Mouse (Mus musculus): ENCODE measurements at regions not wholly inside any gene's neighbourhood (a gene's known extent, or its start where the extent isn't known, plus 50 kb on each side); places are given as distances from the start of the nearest gene placed in this dataset.

GRCm38 (mm10) chr14:25017860-25018259 lies 441.1 kb upstream of the Zmiz1 start:
- DNase-seq (ENCODE audit: low read depth) = no peak

DNA sequence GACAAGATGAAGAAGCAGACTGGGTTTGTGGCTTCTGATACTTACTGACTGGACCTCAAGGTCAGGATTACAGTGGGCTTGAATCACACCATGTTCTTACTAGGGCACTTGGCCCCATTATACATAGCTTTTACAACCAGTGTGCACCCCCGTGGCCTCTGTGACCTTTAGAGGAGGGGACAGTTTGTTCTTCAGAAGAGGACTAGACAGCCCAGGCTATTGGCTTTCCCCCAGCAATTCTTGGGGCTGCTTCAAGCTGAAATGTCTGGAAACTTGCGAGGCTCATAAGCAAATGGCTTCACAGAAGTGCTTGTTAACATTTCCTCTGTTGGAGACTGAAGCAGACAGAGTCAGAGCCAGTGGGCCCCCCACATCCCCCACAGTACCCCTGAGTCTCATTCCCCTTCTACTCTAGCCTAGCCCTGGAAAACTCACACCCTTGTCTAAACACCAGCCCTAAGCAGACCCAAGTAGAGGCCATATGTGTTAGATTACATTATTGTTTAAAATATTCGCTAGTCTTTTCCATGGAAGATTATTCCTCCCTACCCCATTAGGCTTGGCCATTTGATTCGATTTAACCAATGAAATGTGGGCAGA lies 439.6 kb upstream of the Zmiz1 start:
- TF ChIP-seq CTCF (IDR thresholded peaks at IDR 0.05; ENCODE audit: borderline replicate concordance, extremely low read depth, insufficient read depth, insufficient read length) (no peak), POLR2A (IDR thresholded peaks at IDR 0.05; ENCODE audit: borderline replicate concordance, extremely low read depth, insufficient read depth, insufficient read length, poor library complexity, severe bottlenecking) (no peak)
- DNase-seq (ENCODE audit: low read depth) = no peak

More at GRCm38 (mm10) chr14:25017860-25018259, 441.1 kb upstream of the Zmiz1 start:
- TF ChIP-seq CTCF (IDR thresholded peaks at IDR 0.05; ENCODE audit: borderline replicate concordance, extremely low read depth, insufficient read depth, insufficient read length) (peak; percentile 51; the same call in 1 of the 2 replicates), POLR2A (IDR thresholded peaks at IDR 0.05; ENCODE audit: borderline replicate concordance, extremely low read depth, insufficient read depth, insufficient read length, poor library complexity, severe bottlenecking) (no peak)

DNA sequence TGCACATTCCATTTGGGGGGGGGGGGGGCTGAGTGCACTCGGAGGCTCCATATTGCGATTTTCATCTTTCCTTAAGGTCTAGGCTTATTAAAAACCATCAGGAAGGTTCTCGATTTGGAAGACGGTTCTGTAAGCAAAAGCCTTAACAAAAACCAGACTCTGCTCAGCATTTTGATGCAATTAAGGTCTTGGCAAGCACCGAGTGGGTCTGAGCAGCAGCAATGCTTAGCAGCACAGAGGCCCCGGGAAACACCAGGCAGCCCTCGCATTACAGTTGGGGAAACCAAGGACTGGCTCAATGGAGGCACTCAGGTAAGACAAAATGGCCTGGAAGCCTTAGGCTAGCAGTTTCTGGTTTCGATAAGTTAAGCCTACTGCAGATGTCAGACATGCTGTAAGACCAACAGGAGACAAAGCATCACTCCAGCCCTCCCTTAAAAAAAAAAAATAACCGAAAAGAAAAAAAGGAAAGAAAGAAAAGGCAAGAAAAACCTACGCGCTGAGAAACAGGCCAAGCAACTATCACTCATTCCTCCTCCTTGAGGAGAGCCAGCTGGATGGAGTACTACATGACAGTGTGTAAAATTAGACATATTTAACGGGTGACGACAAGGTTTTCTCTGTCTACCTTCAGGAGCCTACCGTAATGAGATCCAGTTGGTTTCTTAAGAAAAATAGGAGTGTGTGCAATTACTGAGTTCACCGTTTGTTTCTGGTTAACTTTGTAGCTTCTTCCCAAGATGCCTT lies 436.3 kb upstream of the Zmiz1 start:
- peak; percentile 53 for DNase-seq (ENCODE audit: low read depth)
- TF ChIP-seq CTCF (IDR thresholded peaks at IDR 0.05; ENCODE audit: borderline replicate concordance, extremely low read depth, insufficient read depth, insufficient read length) (no peak), POLR2A (IDR thresholded peaks at IDR 0.05; ENCODE audit: borderline replicate concordance, extremely low read depth, insufficient read depth, insufficient read length, poor library complexity, severe bottlenecking) (no peak)

DNA sequence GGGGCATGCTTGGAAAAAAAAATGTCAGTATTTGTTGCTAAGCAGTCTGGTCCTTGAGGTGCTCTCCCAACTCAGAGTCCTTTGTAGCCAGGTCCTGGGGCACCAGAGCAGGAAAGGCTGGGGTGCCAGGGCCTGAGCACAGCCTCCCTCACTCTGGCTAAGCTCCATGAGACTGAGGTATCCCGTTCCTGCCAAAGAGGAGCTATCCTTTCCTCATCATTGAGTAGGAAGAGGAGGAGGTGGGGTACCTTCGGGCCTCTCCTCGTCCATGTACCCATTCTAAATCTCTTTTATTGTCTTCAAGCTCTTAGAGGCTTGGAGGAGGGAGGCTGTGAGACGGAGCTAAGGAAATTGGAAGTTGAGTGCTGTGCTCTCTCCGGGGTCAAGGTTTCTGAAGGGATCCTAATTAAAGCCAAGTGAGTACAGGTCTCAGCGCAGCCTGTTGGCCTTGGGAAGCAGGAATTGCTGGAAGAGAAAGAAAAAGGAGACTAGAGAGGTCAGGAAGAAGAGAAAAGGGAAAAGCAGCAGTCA lies 435.6 kb upstream of the Zmiz1 start:
- TF ChIP-seq POLR2A (IDR thresholded peaks at IDR 0.05; ENCODE audit: borderline replicate concordance, extremely low read depth, insufficient read depth, insufficient read length, poor library complexity, severe bottlenecking) (no peak), CTCF (IDR thresholded peaks at IDR 0.05; ENCODE audit: borderline replicate concordance, extremely low read depth, insufficient read depth, insufficient read length) (no peak)
- no peak for DNase-seq (ENCODE audit: low read depth)

DNA sequence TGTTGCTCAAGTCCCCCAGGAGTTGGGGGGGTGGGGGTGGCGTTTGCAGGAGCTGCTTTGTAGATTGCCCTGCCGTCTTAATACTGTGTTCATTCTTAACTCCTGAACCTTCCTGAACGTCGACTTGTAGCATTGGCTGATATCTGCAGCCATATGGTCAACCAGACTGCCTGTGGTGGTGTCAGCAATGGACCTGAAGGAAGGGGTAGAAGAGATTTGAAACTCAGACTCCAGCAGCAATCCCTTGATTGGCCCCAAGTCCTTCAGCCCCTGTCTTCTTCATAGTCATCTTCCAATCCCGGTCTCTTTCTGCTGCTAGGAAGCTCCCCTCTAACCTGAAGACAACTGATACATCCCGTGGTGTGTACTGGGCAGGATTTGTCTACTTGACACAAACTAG lies 433.9 kb upstream of the Zmiz1 start:
- DNase-seq (ENCODE audit: low read depth) = no peak
- no peak for TF ChIP-seq CTCF (IDR thresholded peaks at IDR 0.05; ENCODE audit: borderline replicate concordance, extremely low read depth, insufficient read depth, insufficient read length)
- TF ChIP-seq POLR2A (IDR thresholded peaks at IDR 0.05; ENCODE audit: borderline replicate concordance, extremely low read depth, insufficient read depth, insufficient read length, poor library complexity, severe bottlenecking) = no peak

GRCm38 (mm10) chr14:25027076-25027475 lies 431.9 kb upstream of the Zmiz1 start:
- TF ChIP-seq POLR2A (IDR thresholded peaks at IDR 0.05; ENCODE audit: borderline replicate concordance, extremely low read depth, insufficient read depth, insufficient read length, poor library complexity, severe bottlenecking) = no peak
- TF ChIP-seq CTCF (IDR thresholded peaks at IDR 0.05; ENCODE audit: borderline replicate concordance, extremely low read depth, insufficient read depth, insufficient read length) = no peak

DNA sequence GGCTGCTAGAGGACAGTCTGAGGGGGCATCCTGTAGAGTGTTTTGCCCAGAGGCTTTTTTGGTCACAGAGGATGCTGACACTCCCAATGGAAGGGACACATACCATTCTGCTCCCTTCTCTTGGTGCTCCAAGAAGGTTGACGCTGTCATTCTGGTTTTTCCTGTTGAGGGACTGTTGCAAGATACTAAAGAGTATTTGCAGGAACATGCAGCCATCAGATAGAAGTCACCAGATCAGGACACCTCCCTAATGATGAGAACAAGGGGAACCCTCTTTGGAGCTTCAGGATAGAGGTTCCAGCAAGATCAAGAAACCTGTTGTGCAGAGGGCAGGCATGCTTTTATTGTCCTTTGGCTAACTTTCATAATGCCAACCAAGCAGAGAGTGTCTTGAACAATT lies 431.1 kb upstream of the Zmiz1 start:
- DNase-seq (ENCODE audit: low read depth) = no peak
- TF ChIP-seq POLR2A (IDR thresholded peaks at IDR 0.05; ENCODE audit: borderline replicate concordance, extremely low read depth, insufficient read depth, insufficient read length, poor library complexity, severe bottlenecking) (no peak), CTCF (IDR thresholded peaks at IDR 0.05; ENCODE audit: borderline replicate concordance, extremely low read depth, insufficient read depth, insufficient read length) (no peak)

More at GRCm38 (mm10) chr14:25027076-25027475, 431.9 kb upstream of the Zmiz1 start:
- DNase-seq (ENCODE audit: low read depth) = no peak

GRCm38 (mm10) chr14:25030881-25031280 lies 428.1 kb upstream of the Zmiz1 start:
- no peak for DNase-seq (ENCODE audit: low read depth)
- TF ChIP-seq POLR2A (IDR thresholded peaks at IDR 0.05; ENCODE audit: borderline replicate concordance, extremely low read depth, insufficient read depth, insufficient read length, poor library complexity, severe bottlenecking) (no peak), CTCF (IDR thresholded peaks at IDR 0.05; ENCODE audit: borderline replicate concordance, extremely low read depth, insufficient read depth, insufficient read length) (no peak)

GRCm38 (mm10) chr14:25031756-25032680 lies 427.0 kb upstream of the Zmiz1 start:
- TF ChIP-seq CTCF (IDR thresholded peaks at IDR 0.05; ENCODE audit: borderline replicate concordance, extremely low read depth, insufficient read depth, insufficient read length) = no peak
- no peak for TF ChIP-seq POLR2A (IDR thresholded peaks at IDR 0.05; ENCODE audit: borderline replicate concordance, extremely low read depth, insufficient read depth, insufficient read length, poor library complexity, severe bottlenecking)
- DNase-seq (ENCODE audit: low read depth) = no peak

DNA sequence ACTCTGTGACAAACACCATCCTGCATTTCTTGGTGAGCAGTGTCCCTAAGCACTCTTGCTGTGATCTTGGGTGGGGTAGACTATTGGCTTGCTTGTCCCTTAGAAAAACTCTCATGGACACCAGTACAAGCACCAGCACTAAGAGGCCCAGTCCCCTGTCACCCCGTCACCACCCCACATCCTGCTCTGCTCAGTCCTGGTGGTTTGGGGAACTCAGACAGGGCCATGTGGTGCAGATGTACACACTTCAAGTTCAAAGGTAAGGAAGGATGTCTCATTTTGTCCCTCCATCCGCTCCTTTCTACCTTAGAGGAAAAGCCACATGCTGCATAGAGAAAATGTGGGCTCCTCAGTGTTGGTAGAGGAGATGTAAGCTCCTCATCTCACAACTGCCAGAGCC lies 426.1 kb upstream of the Zmiz1 start:
- no peak for TF ChIP-seq POLR2A (IDR thresholded peaks at IDR 0.05; ENCODE audit: borderline replicate concordance, extremely low read depth, insufficient read depth, insufficient read length, poor library complexity, severe bottlenecking)
- no peak for TF ChIP-seq CTCF (IDR thresholded peaks at IDR 0.05; ENCODE audit: borderline replicate concordance, extremely low read depth, insufficient read depth, insufficient read length)
- no peak for DNase-seq (ENCODE audit: low read depth)

GRCm38 (mm10) chr14:25042265-25042664 lies 416.7 kb upstream of the Zmiz1 start:
- no peak for DNase-seq (ENCODE audit: low read depth)
- TF ChIP-seq CTCF (IDR thresholded peaks at IDR 0.05; ENCODE audit: borderline replicate concordance, extremely low read depth, insufficient read depth, insufficient read length) = no peak
- TF ChIP-seq POLR2A (IDR thresholded peaks at IDR 0.05; ENCODE audit: borderline replicate concordance, extremely low read depth, insufficient read depth, insufficient read length, poor library complexity, severe bottlenecking) = no peak

Data from brain, embryonic 14.5 days (tissue).